Mouse (Mus musculus) macrophage (primary cell): ENCODE data around the gene Enc1. TPM values are rescaled to one million over a fixed set of nuclear protein-coding genes. Genes with fewer than 3 reads are reported as not detected.

ENCODE experiments used
- H3K27ac ChIP-seq: fragments of 350-480 bp; formaldehyde crosslinking; 2 replicates; pipeline ENCODE4 v1.9.0; 2021
- H3K36me3 ChIP-seq: fragments of 350-480 bp; formaldehyde crosslinking; 2 replicates; pipeline ENCODE4 v1.9.0; 2021; ENCODE audit errors: inconsistent target
- H3K4me3 ChIP-seq: fragments of 350-480 bp; formaldehyde crosslinking; 2 replicates; pipeline ENCODE4 v1.9.0; 2021; ENCODE audit errors: inconsistent target
- H3K79me2 ChIP-seq: fragments of 350-480 bp; formaldehyde crosslinking; 2 replicates; pipeline ENCODE4 v1.9.0; 2021; ENCODE audit errors: inconsistent target
- WGBS: methylation state at CpG from one replicate; pipeline ENCODE4 v1.1.7; 2026; ENCODE audit warnings: inconsistent platforms; ENCODE audit not compliant: missing documents; 5-methylcytosine and 5-hydroxymethylcytosine counted together
- polyA plus RNA-seq: library from polyadenylated mRNA; stranded (reverse); fragments of 250-400 nt; gene quantifications from 3 replicates; pipeline ENCODE4 v1.2.4, GENCODE M21; 2018; ENCODE audit warnings: inconsistent platforms

Gene Enc1
- polyA plus RNA-seq, 1 experiment from 2014 or later = 8.5 TPM

DNA sequence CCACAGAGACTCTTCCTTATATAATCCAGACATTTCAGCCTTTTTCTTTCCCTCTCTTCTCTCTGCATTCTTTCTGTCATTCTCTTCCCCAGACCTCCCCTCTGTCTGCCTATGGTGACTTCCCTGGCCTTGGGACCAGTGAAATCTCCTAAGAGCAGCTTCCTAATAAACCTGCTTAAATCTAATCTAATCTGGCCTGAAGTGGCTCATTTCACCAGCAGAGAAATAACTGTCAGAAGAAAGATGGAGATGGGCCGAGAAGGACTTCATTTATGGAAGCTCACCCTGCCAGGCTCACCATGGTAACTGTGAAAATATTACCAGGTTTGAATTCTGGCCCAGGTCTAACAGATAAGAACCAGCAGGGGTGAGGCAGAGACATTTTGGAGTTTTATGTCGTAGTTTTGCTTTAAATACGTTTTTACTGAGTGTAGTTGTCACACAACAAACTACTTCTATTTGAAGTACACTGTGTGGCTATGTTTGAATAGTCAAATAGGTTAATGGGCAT, 32.4 kb upstream of the Enc1 start:
- Histone ChIP-seq H3K4me3 (no peak overlapping the region), H3K36me3 (no peaks in the 10 kb centered on the region), H3K27ac (peak overlapping the region; percentile 13; the same call in 1 of the 2 replicates), H3K79me2 (no peaks in the 10 kb centered on the region)
- WGBS = 85% methylated on average over 3 of the region's 3 CpGs

DNA sequence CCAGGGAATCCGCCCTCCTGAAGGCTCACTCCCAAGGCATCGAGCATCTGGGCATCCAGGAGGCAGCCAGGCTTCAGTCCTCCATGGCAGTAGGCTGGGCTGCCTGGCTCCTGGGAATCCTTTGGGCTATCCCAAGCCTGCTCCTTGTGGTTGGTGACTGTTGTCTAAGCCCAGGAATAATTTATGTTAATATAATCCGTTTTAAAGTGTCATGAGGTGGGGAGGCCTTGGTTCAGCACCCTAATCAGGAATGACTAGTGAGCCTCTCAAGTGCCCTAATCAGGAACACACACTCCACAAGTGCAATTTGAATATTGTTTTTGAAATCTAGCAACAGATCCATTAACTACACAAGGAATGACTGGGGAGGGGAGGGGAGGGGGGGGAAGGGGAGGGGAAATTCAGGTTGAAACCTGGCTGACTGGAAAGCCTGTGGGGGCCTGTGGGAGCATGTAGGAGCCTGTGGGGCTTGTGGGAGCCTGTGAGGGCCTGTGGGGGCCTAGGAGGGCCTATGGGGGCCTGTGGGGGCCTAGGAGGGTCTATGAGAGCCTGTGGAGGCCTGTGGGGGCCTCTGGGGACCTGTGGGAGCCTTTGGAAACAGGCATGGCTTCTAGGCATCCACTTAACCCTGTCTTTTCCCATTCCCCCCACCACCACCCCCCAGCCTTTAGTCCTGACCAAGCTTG, 26.2 kb upstream of the Enc1 start:
- Histone ChIP-seq H3K79me2 (no peaks in the 10 kb centered on the region), H3K27ac (no peak overlapping the region), H3K4me3 (no peak overlapping the region), H3K36me3 (no peaks in the 10 kb centered on the region)
- WGBS = 93% methylated on average over 3 of the region's 3 CpGs

DNA sequence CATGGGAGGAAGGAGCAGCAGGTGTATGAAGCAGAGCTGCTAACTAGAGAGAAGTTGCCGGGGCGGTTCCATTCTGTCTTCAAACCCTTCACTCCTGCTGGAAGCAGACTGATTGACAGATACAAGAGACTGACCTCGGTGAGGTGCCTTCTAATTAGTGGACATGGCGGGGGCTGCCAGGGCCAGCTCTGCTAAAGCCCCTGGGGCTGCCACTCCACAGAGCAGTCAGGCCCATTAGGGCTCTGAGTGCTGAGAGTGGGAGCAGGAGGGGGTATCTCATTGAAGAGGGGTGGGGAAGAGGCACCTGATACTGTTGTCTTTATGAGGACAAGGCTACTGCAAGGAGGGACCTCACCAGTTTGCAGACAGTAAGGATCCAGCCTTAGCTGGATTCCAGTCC, 25.3 kb upstream of the Enc1 start:
- Histone ChIP-seq H3K4me3 (no peak overlapping the region), H3K36me3 (no peaks in the 10 kb centered on the region), H3K27ac (no peak overlapping the region), H3K79me2 (no peaks in the 10 kb centered on the region)
- WGBS = 81% methylated on average over 4 of the region's 4 CpGs

DNA sequence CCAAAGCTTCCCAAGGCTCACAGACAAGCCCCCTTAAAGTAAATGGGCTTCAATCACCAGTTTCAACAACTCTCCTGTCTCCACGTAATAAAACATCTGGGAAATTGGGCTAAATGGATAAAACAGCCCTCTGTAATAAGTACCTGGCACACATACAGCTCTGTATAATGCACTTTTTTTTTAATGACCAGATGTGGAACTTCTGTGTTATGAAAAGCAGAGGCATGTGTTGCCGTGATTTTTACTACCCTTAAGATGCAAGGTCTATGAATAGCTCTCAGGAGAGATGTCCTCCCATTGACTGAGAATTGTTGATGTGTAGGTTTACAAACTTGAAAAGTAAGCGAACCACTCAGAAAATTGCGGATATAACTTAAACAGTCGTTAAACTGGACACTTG, 24.7 kb upstream of the Enc1 start:
- 87% methylated on average over 5 of the region's 5 CpGs for WGBS
- Histone ChIP-seq H3K4me3 (no peak overlapping the region), H3K36me3 (no peaks in the 10 kb centered on the region), H3K79me2 (no peaks in the 10 kb centered on the region), H3K27ac (no peak overlapping the region)

DNA sequence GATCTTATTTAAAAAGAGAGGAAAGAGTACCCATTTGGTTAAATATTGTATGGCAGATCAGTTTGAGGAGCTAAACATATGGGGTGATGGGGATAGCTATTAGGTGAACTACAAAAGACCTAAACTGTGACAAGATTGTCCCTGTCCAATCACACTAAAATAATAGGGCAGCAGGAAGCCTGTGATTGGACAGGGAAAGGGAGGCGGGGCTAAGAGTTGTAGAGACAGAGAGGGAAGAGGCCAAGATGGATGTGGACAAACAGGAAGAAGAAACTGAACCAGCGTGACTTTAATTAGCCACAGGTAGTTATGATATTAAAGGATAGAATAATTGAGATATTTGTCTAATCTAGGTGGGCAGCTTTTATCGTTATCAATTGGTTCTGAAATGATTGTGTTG, 20.9 kb upstream of the Enc1 start:
- WGBS = 92% methylated on average over 3 of the region's 3 CpGs
- H3K4me3 ChIP-seq = no peak overlapping the region
- H3K79me2 ChIP-seq = no peaks in the 10 kb centered on the region
- H3K27ac ChIP-seq = no peak overlapping the region
- no peaks in the 10 kb centered on the region for H3K36me3 ChIP-seq

DNA sequence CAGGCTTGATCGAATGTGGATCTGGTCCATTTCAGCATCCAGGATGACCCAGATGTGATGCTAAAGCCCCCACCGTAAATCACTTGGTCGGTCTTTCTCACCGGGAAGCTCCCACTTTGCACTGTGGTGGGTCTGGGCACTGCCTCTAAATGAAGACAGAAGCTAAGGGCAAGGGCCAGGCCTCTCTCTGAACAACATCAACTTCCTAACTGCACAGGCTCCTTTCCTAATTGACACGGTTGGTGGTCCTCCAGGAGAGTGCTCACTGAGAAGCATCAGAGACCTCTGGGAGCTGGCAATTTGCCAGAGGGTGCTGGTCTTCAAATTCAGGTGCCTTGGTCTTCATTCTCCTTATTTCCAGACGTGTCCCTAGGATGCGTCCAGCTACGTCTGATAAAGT, 17.0 kb upstream of the Enc1 start:
- Histone ChIP-seq H3K27ac (no peak overlapping the region), H3K36me3 (no peaks in the 10 kb centered on the region), H3K79me2 (no peaks in the 10 kb centered on the region), H3K4me3 (no peak overlapping the region)
- 92% methylated on average over 8 of the region's 8 CpGs for WGBS

DNA sequence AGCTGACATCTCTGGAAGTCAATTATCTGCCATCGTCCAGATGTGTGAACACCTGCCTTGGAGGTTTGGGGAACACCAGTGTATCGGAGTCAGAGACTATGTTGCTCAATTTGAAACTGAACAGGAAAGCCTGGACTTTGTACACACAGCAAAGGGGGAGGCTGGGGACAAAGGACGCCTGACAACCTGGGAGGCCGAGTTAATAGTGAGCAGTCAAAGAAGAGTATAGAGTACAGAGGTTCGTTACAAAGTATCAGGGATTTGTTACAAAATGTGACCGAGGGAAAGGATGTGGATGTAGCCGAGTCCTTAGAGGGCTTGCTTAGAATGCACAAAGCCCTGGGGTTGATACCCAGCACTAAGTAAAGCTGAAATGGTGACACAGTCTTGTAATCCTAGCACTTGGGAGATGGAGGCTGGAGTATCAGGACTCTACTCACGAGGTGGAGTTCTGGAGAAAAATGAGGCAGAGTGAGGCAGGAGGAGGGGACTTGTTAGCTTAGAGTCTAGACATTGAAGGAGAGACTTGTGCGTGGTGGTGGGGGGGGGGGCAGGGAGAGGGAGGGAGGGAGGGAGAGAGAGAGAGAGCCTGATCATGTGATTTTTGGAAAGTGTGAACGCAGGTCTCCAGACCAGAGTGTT, 16.4 kb upstream of the Enc1 start:
- Histone ChIP-seq H3K79me2 (no peaks in the 10 kb centered on the region), H3K27ac (no peak overlapping the region), H3K4me3 (no peak overlapping the region), H3K36me3 (no peaks in the 10 kb centered on the region)
- 78% methylated on average over 9 of the region's 10 CpGs for WGBS

DNA sequence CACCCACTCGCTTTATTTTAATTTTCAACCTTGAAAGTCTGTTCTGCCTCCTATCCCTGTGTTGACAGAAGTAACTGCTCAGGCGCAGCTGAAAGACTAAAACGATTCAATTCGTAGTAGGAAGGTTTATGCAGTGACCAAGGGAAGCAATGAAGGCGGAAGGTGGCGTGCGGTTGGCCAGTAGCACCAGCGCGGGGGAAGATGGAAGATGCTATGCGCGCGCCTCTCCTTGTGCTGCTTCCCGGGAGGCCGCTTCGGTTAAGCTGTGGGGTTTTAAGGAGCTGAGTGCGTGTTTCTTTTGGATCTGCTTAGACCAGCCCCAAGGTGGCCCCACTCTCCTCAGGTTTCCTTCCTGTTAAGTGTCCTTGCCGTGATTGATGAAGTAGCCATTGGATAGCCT, 15.8 kb upstream of the Enc1 start:
- Histone ChIP-seq H3K4me3 (no peak overlapping the region), H3K79me2 (no peaks in the 10 kb centered on the region), H3K36me3 (no peaks in the 10 kb centered on the region), H3K27ac (no peak overlapping the region)
- 90% methylated on average over 17 of the region's 17 CpGs for WGBS

DNA sequence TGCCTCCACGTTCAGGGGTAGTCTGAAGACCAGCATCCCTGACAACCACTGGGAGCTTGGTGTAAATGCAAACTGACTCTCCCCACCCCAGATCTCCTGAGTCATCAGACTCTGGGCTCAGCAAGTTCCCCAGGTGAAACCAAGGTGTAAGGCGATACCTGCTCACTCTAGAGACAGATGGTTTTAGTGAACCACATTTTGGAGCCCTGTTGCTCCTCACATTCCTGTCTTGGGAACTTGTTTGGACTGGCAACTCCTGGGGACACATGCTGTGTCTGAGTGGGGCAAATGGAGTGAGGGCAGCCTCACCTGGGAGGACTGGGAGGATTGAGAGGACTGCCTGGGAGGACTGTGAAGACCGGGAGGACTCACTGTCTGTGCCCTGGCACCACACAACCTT, 13.1 kb upstream of the Enc1 start:
- Histone ChIP-seq H3K27ac (no peak overlapping the region), H3K36me3 (no peaks in the 10 kb centered on the region), H3K79me2 (no peaks in the 10 kb centered on the region), H3K4me3 (no peak overlapping the region)
- WGBS = 84% methylated on average over 3 of the region's 3 CpGs

DNA sequence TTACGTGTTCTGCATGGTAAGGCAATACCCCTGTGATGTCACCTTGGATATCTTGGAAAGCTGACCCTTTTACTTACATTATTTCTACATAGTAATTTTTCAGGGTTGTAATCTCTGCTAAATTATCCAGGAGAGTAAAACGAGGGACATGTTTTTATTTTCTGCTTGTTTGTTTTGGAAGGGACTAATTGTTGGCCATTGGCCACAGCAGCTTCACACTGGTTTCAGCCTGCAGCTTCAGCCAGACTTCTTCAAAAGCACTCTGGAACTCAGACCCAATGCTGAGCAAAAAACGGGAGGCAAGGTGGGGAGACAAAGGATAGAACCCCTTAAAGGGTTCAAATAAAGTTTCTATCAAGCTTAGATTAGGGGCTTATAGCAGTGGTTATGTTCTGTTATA, 10.8 kb upstream of the Enc1 start:
- Histone ChIP-seq H3K27ac (no peak overlapping the region), H3K36me3 (no peaks in the 10 kb centered on the region), H3K79me2 (no peaks in the 10 kb centered on the region), H3K4me3 (no peak overlapping the region)
- 87% methylated on average over 3 of the region's 3 CpGs for WGBS

DNA sequence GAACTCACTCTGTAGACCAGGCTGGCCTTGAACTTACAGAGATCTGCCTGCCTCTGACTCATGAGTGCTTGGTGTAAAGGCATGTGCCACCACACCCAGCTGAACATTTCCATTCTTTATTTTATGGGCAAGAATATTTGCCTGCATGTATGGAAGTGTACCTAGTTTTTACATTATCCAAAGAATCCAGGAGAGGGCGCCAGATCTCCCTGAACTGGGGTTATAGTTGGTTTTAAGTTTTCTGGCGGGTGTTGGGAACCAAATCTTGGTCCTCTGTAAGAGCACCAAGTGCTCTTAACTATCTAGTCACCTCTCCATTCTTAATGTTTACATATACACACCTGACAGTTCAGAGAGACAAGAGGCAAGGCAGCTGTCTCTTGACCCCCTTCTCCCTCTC, 7.8 kb upstream of the Enc1 start:
- 100% methylated on average over 2 of the region's 2 CpGs for WGBS
- no peak overlapping the region for H3K27ac ChIP-seq
- H3K4me3 ChIP-seq = no peak overlapping the region
- no peaks in the 10 kb centered on the region for H3K36me3 ChIP-seq
- no peaks in the 10 kb centered on the region for H3K79me2 ChIP-seq

DNA sequence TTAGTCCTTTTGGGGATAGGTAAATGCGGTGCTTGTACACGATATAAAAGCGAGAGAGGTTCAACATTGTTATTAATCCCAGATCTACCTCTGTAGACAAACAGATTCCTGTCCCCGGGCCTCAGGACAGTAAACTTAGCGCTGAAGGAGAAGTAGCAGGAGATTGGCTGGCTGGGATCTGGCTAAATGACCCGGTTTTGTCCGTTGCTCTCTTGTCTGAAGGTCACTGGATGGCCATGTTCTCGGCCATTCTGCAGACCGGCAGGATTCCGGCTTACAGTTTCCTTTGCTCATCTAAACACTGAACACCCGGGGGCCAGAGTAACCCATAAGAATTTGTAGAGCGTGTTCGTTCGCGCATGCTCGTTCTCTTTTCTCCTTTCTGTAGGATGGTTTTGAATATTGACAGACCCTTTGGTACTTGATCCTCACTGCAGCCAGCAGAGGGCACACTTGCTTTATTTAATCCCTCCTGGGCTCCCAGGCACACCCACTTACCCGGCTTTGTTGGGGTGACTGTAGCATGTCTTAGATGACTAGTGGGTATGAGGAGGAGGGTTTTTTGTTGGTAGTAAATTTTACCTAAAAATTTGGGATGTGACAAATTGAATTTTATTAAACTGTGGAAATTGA, 6.0 kb upstream of the Enc1 start:
- H3K4me3 ChIP-seq = no peak overlapping the region
- no peak overlapping the region for H3K27ac ChIP-seq
- 21% methylated on average over 17 of the region's 17 CpGs for WGBS
- no peaks in the 10 kb centered on the region for H3K36me3 ChIP-seq
- no peaks in the 10 kb centered on the region for H3K79me2 ChIP-seq

DNA sequence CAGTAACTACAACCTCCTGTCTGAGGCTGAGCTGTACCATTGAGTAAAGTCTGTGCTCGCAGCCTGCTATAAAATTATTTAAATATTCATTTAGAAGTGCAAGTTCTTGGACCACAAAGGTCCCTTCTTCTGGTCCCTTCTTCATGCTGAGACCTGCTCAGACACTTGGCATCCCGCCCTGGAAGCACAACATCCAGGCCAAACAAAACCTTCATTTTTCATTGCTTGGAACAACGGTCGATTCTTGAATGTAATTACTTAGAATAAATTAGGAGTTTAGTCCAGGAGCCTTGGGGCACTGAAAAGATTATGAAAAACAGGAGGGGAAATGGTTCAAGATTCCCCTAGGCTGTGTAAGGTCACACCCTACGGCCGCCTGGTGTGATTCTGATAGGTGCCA, 5.0 kb upstream of the Enc1 start:
- WGBS = 97% methylated on average over 6 of the region's 6 CpGs
- Histone ChIP-seq H3K36me3 (no peaks in the 10 kb centered on the region), H3K79me2 (no peaks in the 10 kb centered on the region), H3K27ac (no peak overlapping the region), H3K4me3 (no peak overlapping the region)

DNA sequence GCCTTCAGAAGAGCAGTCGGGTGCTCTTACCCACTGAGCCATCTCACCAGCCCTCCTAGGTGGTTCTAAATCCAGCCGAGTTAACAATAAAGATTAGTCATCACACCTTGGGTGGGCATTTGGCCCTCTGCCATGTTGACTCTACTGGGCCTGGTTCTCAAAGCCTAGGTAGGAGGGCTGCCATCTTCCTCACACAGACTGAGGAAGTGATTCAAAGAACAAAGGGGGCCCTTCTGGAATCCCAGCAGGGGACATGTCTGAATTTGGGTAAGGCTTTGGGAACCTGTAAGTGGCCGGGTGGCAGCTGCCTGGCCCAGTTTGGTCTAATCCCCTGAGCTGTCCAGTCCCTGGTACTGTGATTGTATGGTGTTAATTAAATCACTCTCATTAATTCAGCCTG, 3.2 kb upstream of the Enc1 start:
- no peaks in the 10 kb centered on the region for H3K36me3 ChIP-seq
- no peak overlapping the region for H3K4me3 ChIP-seq
- WGBS = 79% methylated on average over 3 of the region's 3 CpGs
- H3K79me2 ChIP-seq = peaks cover 12% of the 10 kb centered on the region; the same call in 1 of the 2 replicates
- no peak overlapping the region for H3K27ac ChIP-seq
